Mouse (Mus musculus): ENCODE measurements around the gene 0610040J01Rik. TPM values are rescaled to one million over a fixed set of nuclear protein-coding genes. Genes with fewer than 3 reads are reported as not detected.

The 0610040J01Rik gene
- polyA plus RNA-seq, 1 experiment: 1.2 TPM

DNA sequence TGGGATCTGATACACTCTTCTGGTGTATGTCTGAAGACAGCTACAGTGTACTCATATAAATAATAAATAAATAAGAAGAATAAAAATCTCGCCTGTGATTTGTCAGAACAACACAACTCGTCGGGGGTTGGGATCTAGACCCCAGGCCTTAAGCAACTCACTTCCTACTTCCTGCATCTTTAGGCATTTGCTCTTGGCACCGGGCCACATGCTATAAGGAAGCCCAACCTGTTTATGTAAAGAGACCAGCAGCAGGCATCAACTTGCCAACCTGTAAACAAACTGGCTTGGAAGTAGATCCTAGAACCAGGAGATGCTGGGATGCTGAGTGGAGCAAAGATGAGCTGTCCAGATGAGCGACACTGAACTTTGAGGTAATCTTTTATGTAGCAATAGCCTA is 129.7 kb downstream of the 0610040J01Rik start:
- peaks cover 17% of the 10 kb centered on the region; the same call in 1 of the 2 replicates for H3K4me1 ChIP-seq
- no peak overlapping the region for H3K4me3 ChIP-seq (replicated peaks)
- no peaks in the 10 kb centered on the region for H3K9me3 ChIP-seq
- no peaks in the 10 kb centered on the region for H3K27me3 ChIP-seq (replicated peaks)
- TF ChIP-seq FLI1 (IDR thresholded peaks at IDR 0.05; ENCODE audit: low read length) (no peak), GATA1 (IDR thresholded peaks at IDR 0.05; ENCODE audit: borderline replicate concordance, low read length) (no peak)
- H3K36me3 ChIP-seq (replicated peaks; ENCODE audit: low read length): no peaks in the 10 kb centered on the region

DNA sequence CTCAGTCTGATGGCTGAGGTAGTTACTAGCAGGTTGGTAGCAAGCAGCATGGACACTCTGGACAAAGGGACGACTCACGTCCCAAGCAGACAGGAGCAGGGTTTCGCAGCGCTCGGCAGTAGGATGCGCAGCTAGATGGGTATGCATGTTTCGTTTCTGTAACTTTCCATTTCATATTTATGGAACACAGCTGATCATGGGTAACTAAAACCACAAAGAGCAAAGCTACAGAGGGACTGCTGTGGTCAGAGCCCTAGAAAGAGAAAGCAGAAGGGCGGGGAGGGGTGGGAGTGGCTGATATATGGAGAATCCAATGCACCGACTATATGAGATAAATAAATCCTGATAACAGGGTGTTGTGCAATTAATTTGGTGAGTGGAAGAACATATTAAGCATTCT is 131.1 kb downstream of the 0610040J01Rik start:
- no peaks in the 10 kb centered on the region for H3K27me3 ChIP-seq (replicated peaks)
- H3K36me3 ChIP-seq (replicated peaks; ENCODE audit: low read length): no peaks in the 10 kb centered on the region
- H3K9me3 ChIP-seq: no peaks in the 10 kb centered on the region
- no peak overlapping the region for H3K4me3 ChIP-seq (replicated peaks)
- TF ChIP-seq FLI1 (IDR thresholded peaks at IDR 0.05; ENCODE audit: low read length): no peak
- no peak for TF ChIP-seq GATA1 (IDR thresholded peaks at IDR 0.05; ENCODE audit: borderline replicate concordance, low read length)
- H3K4me1 ChIP-seq: peaks cover 12% of the 10 kb centered on the region; the same call in 1 of the 2 replicates

DNA sequence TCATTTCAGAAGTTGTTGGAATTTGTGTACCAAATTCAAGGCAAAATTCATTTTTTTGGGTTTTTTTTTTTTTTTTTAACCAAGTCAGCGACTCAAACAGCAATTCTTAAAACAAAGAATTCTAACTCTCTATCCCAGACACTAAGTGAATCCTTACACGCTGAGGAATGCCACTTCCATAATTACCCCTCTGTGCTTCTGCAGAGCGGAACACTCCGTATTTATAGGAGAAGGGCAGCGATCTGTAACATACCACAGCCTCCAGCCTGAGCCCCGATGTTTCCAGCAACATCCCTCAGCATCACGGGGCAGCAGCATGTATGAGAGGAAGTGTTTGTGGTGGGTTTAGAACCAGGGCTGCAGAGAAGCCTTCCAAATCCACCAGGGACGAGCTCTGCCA is 135.4 kb downstream of the 0610040J01Rik start:
- peaks cover 3% of the 10 kb centered on the region; the same call in 1 of the 2 replicates for H3K4me1 ChIP-seq
- no peaks in the 10 kb centered on the region for H3K9me3 ChIP-seq
- TF ChIP-seq FLI1 (IDR thresholded peaks at IDR 0.05; ENCODE audit: low read length) (no peak), GATA1 (IDR thresholded peaks at IDR 0.05; ENCODE audit: borderline replicate concordance, low read length) (no peak)
- H3K36me3 ChIP-seq (replicated peaks; ENCODE audit: low read length): no peaks in the 10 kb centered on the region
- H3K27me3 ChIP-seq (replicated peaks): no peaks in the 10 kb centered on the region
- no peak overlapping the region for H3K4me3 ChIP-seq (replicated peaks)

DNA sequence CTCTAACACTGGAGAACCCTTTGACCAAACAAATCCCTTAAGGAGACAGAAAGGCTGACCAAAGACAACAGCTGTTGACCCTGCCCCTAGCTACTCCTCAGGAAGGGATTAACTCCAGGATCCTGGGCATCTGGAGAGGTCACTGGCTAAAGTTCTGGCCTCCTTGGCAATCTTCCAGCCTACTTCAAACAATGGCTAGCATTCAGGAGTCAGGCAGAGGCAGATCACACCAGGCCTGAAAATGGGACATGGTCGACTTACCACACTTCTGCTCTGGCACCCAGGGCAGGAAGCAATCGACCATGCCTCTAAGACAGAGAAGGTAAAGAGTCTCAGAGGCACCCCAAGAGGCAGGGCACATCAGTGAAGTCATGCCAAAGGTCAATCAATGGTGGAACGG is 137.0 kb downstream of the 0610040J01Rik start:
- TF ChIP-seq GATA1 (IDR thresholded peaks at IDR 0.05; ENCODE audit: borderline replicate concordance, low read length) (no peak), FLI1 (IDR thresholded peaks at IDR 0.05; ENCODE audit: low read length) (no peak)
- Histone ChIP-seq H3K36me3 (replicated peaks; ENCODE audit: low read length) (no peaks in the 10 kb centered on the region), H3K4me1 (peaks cover 6% of the 10 kb centered on the region; the same call in 1 of the 2 replicates), H3K9me3 (peaks cover 7% of the 10 kb centered on the region), H3K27me3 (replicated peaks) (no peaks in the 10 kb centered on the region), H3K4me3 (replicated peaks) (no peak overlapping the region)

Other genes with a start within 250 kb of the 0610040J01Rik start
- gene Nwd2, start 163.3 kb upstream of the 0610040J01Rik start, polyA plus RNA-seq (2012; ENCODE audit: insufficient read depth, low replicate concordance): not detected in 2 replicates
- 1.2 and 3.1 TPM in 2 replicates for gene Rell1, start 156.5 kb downstream of the 0610040J01Rik start, polyA plus RNA-seq (2012; ENCODE audit: insufficient read depth, low replicate concordance)

All from megakaryocyte, embryonic 14.5 days (primary cell).